Mouse (Mus musculus): ENCODE measurements around the gene Sfxn5. TPM values are rescaled to one million over a fixed set of nuclear protein-coding genes. Genes with fewer than 3 reads are reported as not detected.

Gene Sfxn5
- polyA plus RNA-seq, 1 experiment, result 172 TPM

GRCm38 (mm10) chr6:85220917-85221316 lies 112.3 kb downstream of the Sfxn5 start:
- Histone ChIP-seq H3K27me3 (ENCODE audit: control insufficient read depth, insufficient read depth, low read length) (no peaks in the 10 kb centered on the region), H3K4me3 (replicated peaks; ENCODE audit: insufficient read depth, low read depth, low read length) (no peak overlapping the region), H3K4me1 (ENCODE audit: control insufficient read depth, insufficient read depth, low read length) (peaks cover 25% of the 10 kb centered on the region), H3K27ac (ENCODE audit: insufficient read depth, low read length) (no peak overlapping the region)
- DNase-seq, result no peak
- no peak for TF ChIP-seq CTCF (IDR thresholded peaks at IDR 0.05; ENCODE audit: borderline replicate concordance, insufficient read depth, low read depth, low read length)
- TF ChIP-seq POLR2A (IDR thresholded peaks at IDR 0.05; ENCODE audit: borderline replicate concordance, insufficient read depth, low read length), result no peak
- 90% methylated on average over 4 of the region's 4 CpGs for WGBS

GRCm38 (mm10) chr6:85219706-85220105 lies 113.5 kb downstream of the Sfxn5 start:
- Histone ChIP-seq H3K4me1 (ENCODE audit: control insufficient read depth, insufficient read depth, low read length) (peaks cover 23% of the 10 kb centered on the region), H3K27me3 (ENCODE audit: control insufficient read depth, insufficient read depth, low read length) (no peaks in the 10 kb centered on the region), H3K27ac (ENCODE audit: insufficient read depth, low read length) (no peak overlapping the region), H3K4me3 (replicated peaks; ENCODE audit: insufficient read depth, low read depth, low read length) (no peak overlapping the region)
- 88% methylated on average over 11 of the region's 11 CpGs for WGBS
- TF ChIP-seq CTCF (IDR thresholded peaks at IDR 0.05; ENCODE audit: borderline replicate concordance, insufficient read depth, low read depth, low read length), result no peak
- no peak for TF ChIP-seq POLR2A (IDR thresholded peaks at IDR 0.05; ENCODE audit: borderline replicate concordance, insufficient read depth, low read length)
- DNase-seq, result no peak

GRCm38 (mm10) chr6:85218684-85219445 lies 114.4 kb downstream of the Sfxn5 start:
- no peak for DNase-seq
- H3K4me1 ChIP-seq (ENCODE audit: control insufficient read depth, insufficient read depth, low read length), result peaks cover 16% of the 10 kb centered on the region
- 69% methylated on average over 5 of the region's 5 CpGs for WGBS
- no peak overlapping the region for H3K27ac ChIP-seq (ENCODE audit: insufficient read depth, low read length)
- H3K27me3 ChIP-seq (ENCODE audit: control insufficient read depth, insufficient read depth, low read length), result no peaks in the 10 kb centered on the region
- H3K4me3 ChIP-seq (replicated peaks; ENCODE audit: insufficient read depth, low read depth, low read length), result no peak overlapping the region
- TF ChIP-seq CTCF (IDR thresholded peaks at IDR 0.05; ENCODE audit: borderline replicate concordance, insufficient read depth, low read depth, low read length) (no peak), POLR2A (IDR thresholded peaks at IDR 0.05; ENCODE audit: borderline replicate concordance, insufficient read depth, low read length) (no peak)

GRCm38 (mm10) chr6:85218251-85218650 lies 115.0 kb downstream of the Sfxn5 start:
- TF ChIP-seq POLR2A (IDR thresholded peaks at IDR 0.05; ENCODE audit: borderline replicate concordance, insufficient read depth, low read length) (no peak), CTCF (IDR thresholded peaks at IDR 0.05; ENCODE audit: borderline replicate concordance, insufficient read depth, low read depth, low read length) (no peak)
- no peak for DNase-seq
- no peaks in the 10 kb centered on the region for H3K27me3 ChIP-seq (ENCODE audit: control insufficient read depth, insufficient read depth, low read length)
- H3K4me1 ChIP-seq (ENCODE audit: control insufficient read depth, insufficient read depth, low read length), result peaks cover 10% of the 10 kb centered on the region
- H3K4me3 ChIP-seq (replicated peaks; ENCODE audit: insufficient read depth, low read depth, low read length), result no peak overlapping the region
- no peak overlapping the region for H3K27ac ChIP-seq (ENCODE audit: insufficient read depth, low read length)
- 63% methylated on average over 4 of the region's 4 CpGs for WGBS

GRCm38 (mm10) chr6:85210686-85211085 lies 122.5 kb downstream of the Sfxn5 start:
- TF ChIP-seq POLR2A (IDR thresholded peaks at IDR 0.05; ENCODE audit: borderline replicate concordance, insufficient read depth, low read length), result no peak
- no peak for TF ChIP-seq CTCF (IDR thresholded peaks at IDR 0.05; ENCODE audit: borderline replicate concordance, insufficient read depth, low read depth, low read length)
- Histone ChIP-seq H3K27ac (ENCODE audit: insufficient read depth, low read length) (no peak overlapping the region), H3K4me3 (replicated peaks; ENCODE audit: insufficient read depth, low read depth, low read length) (no peak overlapping the region), H3K4me1 (ENCODE audit: control insufficient read depth, insufficient read depth, low read length) (peaks cover 11% of the 10 kb centered on the region), H3K27me3 (ENCODE audit: control insufficient read depth, insufficient read depth, low read length) (no peaks in the 10 kb centered on the region)
- 77% methylated on average over 1 of the region's 1 CpGs for WGBS
- DNase-seq, result no peak

- Histone ChIP-seq H3K27me3 (ENCODE audit: control insufficient read depth, insufficient read depth, low read length) (no peaks in the 10 kb centered on the region), H3K4me3 (replicated peaks; ENCODE audit: insufficient read depth, low read depth, low read length) (no peak overlapping the region), H3K4me1 (ENCODE audit: control insufficient read depth, insufficient read depth, low read length) (peaks cover 11% of the 10 kb centered on the region), H3K27ac (ENCODE audit: insufficient read depth, low read length) (no peak overlapping the region)
- 52% methylated on average over 9 of the region's 9 CpGs for WGBS
- TF ChIP-seq CTCF (IDR thresholded peaks at IDR 0.05; ENCODE audit: borderline replicate concordance, insufficient read depth, low read depth, low read length), result no peak
- no peak for TF ChIP-seq POLR2A (IDR thresholded peaks at IDR 0.05; ENCODE audit: borderline replicate concordance, insufficient read depth, low read length)
- DNase-seq, result no peak
Observed at GRCm38 (mm10) chr6:85209226-85209967, 123.8 kb downstream of the Sfxn5 start.

- Histone ChIP-seq H3K27ac (ENCODE audit: insufficient read depth, low read length) (no peak overlapping the region), H3K4me3 (replicated peaks; ENCODE audit: insufficient read depth, low read depth, low read length) (no peak overlapping the region), H3K27me3 (ENCODE audit: control insufficient read depth, insufficient read depth, low read length) (no peaks in the 10 kb centered on the region), H3K4me1 (ENCODE audit: control insufficient read depth, insufficient read depth, low read length) (peaks cover 11% of the 10 kb centered on the region)
- TF ChIP-seq CTCF (IDR thresholded peaks at IDR 0.05; ENCODE audit: borderline replicate concordance, insufficient read depth, low read depth, low read length), result no peak
- TF ChIP-seq POLR2A (IDR thresholded peaks at IDR 0.05; ENCODE audit: borderline replicate concordance, insufficient read depth, low read length), result no peak
- DNase-seq, result no peak
- 88% methylated on average over 5 of the region's 5 CpGs for WGBS
Observed at GRCm38 (mm10) chr6:85207345-85207744, 125.9 kb downstream of the Sfxn5 start.

GRCm38 (mm10) chr6:85206939-85207285 lies 126.3 kb downstream of the Sfxn5 start:
- H3K4me1 ChIP-seq (ENCODE audit: control insufficient read depth, insufficient read depth, low read length), result peaks cover 11% of the 10 kb centered on the region
- TF ChIP-seq POLR2A (IDR thresholded peaks at IDR 0.05; ENCODE audit: borderline replicate concordance, insufficient read depth, low read length) (no peak), CTCF (IDR thresholded peaks at IDR 0.05; ENCODE audit: borderline replicate concordance, insufficient read depth, low read depth, low read length) (no peak)
- H3K27ac ChIP-seq (ENCODE audit: insufficient read depth, low read length), result no peak overlapping the region
- DNase-seq, result no peak
- 51% methylated on average over 15 of the region's 15 CpGs for WGBS
- no peak overlapping the region for H3K4me3 ChIP-seq (replicated peaks; ENCODE audit: insufficient read depth, low read depth, low read length)
- H3K27me3 ChIP-seq (ENCODE audit: control insufficient read depth, insufficient read depth, low read length), result no peaks in the 10 kb centered on the region
